Mouse (Mus musculus): ENCODE results near the gene Gm49369. TPM values are rescaled to one million over a fixed set of nuclear protein-coding genes. Genes with fewer than 3 reads are reported as not detected.

Gene Gm49369
- polyA plus RNA-seq, 1 experiment from 2014 or later, result 0.60 TPM

DNA sequence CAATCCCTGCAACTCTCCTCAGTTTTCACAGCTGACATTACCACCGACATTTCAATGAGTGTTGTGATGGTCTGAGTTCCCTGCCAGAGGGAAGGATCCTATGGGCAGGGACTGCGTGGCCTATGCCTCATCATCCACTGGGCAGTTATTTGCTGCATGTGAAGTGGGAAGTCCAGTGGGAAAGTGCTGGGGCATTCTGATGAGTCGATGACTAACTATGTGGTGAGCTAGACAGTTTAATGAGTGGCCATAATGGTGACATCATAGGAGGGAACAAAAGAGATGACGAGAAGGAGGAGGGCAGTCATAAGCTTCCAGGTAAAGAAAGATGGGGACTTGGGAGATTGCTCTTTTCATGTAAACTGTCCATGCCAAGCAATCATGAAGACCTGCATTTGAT is 19.4 kb downstream of the Gm49369 start:
- Histone ChIP-seq H3K4me1 (no peaks in the 10 kb centered on the region), H3K9me3 (no peaks in the 10 kb centered on the region), H3K4me2 (no peak overlapping the region), H3K9ac (no peak overlapping the region), H3K27ac (no peak overlapping the region), H3K27me3 (0 out of 2 replicates have a peak, but pooled peaks cover 11% of the 10 kb centered on the region), H3K4me3 (replicated peaks) (no peak overlapping the region), H3K36me3 (replicated peaks) (no peaks in the 10 kb centered on the region)
- 83% methylated on average over 4 of the region's 4 CpGs for WGBS
- ATAC-seq (ENCODE audit: low FRiP score), result no peak

GRCm38 (mm10) chr7:142360743-142361142 is 21.7 kb downstream of the Gm49369 start:
- no peaks in the 10 kb centered on the region for H3K9me3 ChIP-seq
- H3K4me1 ChIP-seq, result no peaks in the 10 kb centered on the region
- no peak overlapping the region for H3K4me3 ChIP-seq (replicated peaks)
- no peak overlapping the region for H3K27ac ChIP-seq
- ATAC-seq (ENCODE audit: low FRiP score), result no peak
- H3K4me2 ChIP-seq, result no peak overlapping the region
- no peak overlapping the region for H3K9ac ChIP-seq
- no peaks in the 10 kb centered on the region for H3K36me3 ChIP-seq (replicated peaks)
- H3K27me3 ChIP-seq, result 0 out of 2 replicates have a peak, but pooled peaks cover 12% of the 10 kb centered on the region

DNA sequence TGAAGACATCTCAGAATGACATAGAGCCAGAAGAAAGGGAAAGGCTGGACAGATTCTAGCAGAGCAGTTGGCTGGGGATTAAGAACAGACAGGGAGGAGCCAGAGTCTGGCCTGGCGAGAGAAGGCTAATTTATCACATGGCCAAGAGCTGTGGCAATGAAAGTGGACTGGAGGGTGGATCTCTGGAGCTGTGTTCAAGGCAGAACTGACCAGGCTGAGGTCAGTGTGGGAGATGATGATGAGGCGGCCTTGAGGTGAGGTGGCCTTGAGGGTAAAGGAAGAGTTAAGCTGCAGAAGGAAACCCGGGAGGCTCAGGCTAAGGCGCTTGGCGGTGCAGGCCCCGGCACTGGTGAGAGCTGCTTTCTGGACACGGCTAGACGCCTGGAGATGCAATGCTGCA is 23.3 kb downstream of the Gm49369 start:
- no peak for ATAC-seq (ENCODE audit: low FRiP score)
- no peaks in the 10 kb centered on the region for H3K4me1 ChIP-seq
- H3K27me3 ChIP-seq, result 0 out of 2 replicates have a peak, but pooled peaks cover 15% of the 10 kb centered on the region
- no peak overlapping the region for H3K9ac ChIP-seq
- no peak overlapping the region for H3K4me2 ChIP-seq
- WGBS, result 74% methylated on average over 8 of the region's 8 CpGs
- no peak overlapping the region for H3K4me3 ChIP-seq (replicated peaks)
- no peaks in the 10 kb centered on the region for H3K36me3 ChIP-seq (replicated peaks)
- H3K9me3 ChIP-seq, result no peaks in the 10 kb centered on the region
- no peak overlapping the region for H3K27ac ChIP-seq

DNA sequence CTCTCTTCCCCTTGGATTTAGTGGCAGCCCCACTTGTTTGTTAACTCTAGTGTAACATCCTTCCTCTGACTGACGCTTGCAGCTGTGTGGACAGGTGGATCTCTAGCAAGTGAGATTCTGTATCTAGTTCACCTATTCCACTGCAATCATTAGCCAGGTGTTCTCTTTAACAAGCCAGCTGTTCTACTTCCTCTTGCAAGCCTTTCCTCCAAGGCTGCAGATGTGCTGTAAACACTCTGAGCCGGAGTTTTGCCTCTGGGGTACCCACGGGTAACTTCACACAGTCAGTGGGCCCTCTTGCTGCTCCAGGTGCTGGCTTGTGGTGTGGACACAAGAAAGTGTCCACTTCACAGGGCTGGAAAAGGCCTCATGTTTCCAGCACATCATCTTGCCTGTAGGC is 24.9 kb downstream of the Gm49369 start:
- Histone ChIP-seq H3K9me3 (no peaks in the 10 kb centered on the region), H3K4me1 (no peaks in the 10 kb centered on the region), H3K36me3 (replicated peaks) (no peaks in the 10 kb centered on the region), H3K4me3 (replicated peaks) (no peak overlapping the region), H3K27me3 (0 out of 2 replicates have a peak, but pooled peaks cover 9% of the 10 kb centered on the region), H3K9ac (no peak overlapping the region), H3K27ac (no peak overlapping the region), H3K4me2 (no peak overlapping the region)
- WGBS, result 84% methylated on average over 3 of the region's 3 CpGs
- ATAC-seq (ENCODE audit: low FRiP score), result no peak

DNA sequence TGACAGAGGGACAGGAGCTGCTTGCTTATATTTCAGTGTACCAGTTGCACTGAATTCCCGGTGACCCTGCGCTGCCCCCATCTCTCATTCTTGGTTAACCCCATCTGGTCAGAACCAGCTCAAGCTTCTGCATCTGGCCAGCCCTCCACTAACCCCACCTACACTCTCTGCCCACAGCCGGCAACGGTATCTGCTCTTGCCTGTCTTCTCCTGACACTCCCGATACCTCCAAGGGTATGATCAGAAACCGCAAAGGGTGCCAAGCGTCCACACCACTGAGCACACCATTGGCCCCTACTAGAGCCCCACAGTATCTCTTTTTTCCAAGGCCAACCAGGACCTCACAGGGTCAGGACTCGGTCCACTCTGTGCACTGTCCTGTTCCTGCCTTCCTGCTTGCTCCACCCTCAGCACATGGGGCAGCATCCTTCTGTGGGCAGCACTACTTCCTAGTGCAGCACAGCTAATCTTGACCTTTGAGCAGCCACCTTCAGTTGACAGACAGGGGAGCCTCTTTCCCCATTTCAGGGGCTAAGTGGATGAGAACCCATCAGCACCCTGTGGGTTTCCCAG is 27.7 kb downstream of the Gm49369 start:
- Histone ChIP-seq H3K27ac (no peak overlapping the region), H3K4me1 (peaks cover 8% of the 10 kb centered on the region), H3K9me3 (no peaks in the 10 kb centered on the region), H3K4me2 (no peak overlapping the region), H3K36me3 (replicated peaks) (no peaks in the 10 kb centered on the region), H3K9ac (no peak overlapping the region), H3K27me3 (0 out of 2 replicates have a peak, but pooled peaks cover 7% of the 10 kb centered on the region), H3K4me3 (replicated peaks) (no peak overlapping the region)
- WGBS, result 81% methylated on average over 8 of the region's 8 CpGs
- ATAC-seq (ENCODE audit: low FRiP score), result no peak

DNA sequence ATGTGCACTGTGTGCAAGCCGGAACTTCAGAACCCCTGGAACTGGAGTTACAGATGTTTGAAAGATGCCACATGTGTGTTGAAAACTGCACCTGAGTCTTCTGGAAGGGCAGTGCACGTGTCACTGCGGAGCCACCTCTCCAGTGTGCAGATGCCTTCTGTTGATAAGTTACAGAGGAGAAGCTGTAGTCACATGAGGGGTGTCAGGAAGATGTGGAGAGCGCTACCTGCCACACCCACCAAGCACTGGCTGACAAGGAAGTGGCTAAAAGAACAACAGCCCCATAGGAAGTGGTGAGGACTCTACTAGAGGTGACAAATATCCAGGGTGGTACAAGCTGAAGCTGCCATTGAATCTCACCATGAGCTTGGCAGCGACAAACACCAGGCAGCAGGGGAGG is 28.6 kb downstream of the Gm49369 start:
- no peaks in the 10 kb centered on the region for H3K9me3 ChIP-seq
- H3K36me3 ChIP-seq (replicated peaks), result no peaks in the 10 kb centered on the region
- H3K27ac ChIP-seq, result no peak overlapping the region
- no peak overlapping the region for H3K4me2 ChIP-seq
- H3K4me1 ChIP-seq, result peaks cover 13% of the 10 kb centered on the region
- ATAC-seq (ENCODE audit: low FRiP score), result no peak
- H3K4me3 ChIP-seq (replicated peaks), result no peak overlapping the region
- WGBS, result 80% methylated on average over 5 of the region's 5 CpGs
- 0 out of 2 replicates have a peak, but pooled peaks cover 7% of the 10 kb centered on the region for H3K27me3 ChIP-seq
- H3K9ac ChIP-seq, result no peak overlapping the region

- Histone ChIP-seq H3K4me3 (replicated peaks) (no peak overlapping the region), H3K27ac (no peak overlapping the region), H3K4me1 (peaks cover 13% of the 10 kb centered on the region), H3K9ac (no peak overlapping the region), H3K9me3 (no peaks in the 10 kb centered on the region), H3K36me3 (replicated peaks) (no peaks in the 10 kb centered on the region), H3K4me2 (no peak overlapping the region), H3K27me3 (0 out of 2 replicates have a peak, but pooled peaks cover 7% of the 10 kb centered on the region)
- 67% methylated on average over 5 of the region's 5 CpGs for WGBS
- 0 out of 2 replicates have a peak, but pooled peaks have one; percentile 30 for ATAC-seq (ENCODE audit: low FRiP score)
These were observed 30.9 kb downstream of the Gm49369 start for GRCm38 (mm10) chr7:142351569-142351968.

GRCm38 (mm10) chr7:142349308-142349961 is 33.0 kb downstream of the Gm49369 start:
- 32% methylated on average over 9 of the region's 9 CpGs for WGBS
- H3K36me3 ChIP-seq (replicated peaks), result no peaks in the 10 kb centered on the region
- no peaks in the 10 kb centered on the region for H3K27me3 ChIP-seq
- no peak overlapping the region for H3K4me3 ChIP-seq (replicated peaks)
- H3K9ac ChIP-seq, result no peak overlapping the region
- peak; percentile 85 for ATAC-seq (ENCODE audit: low FRiP score)
- peaks cover 13% of the 10 kb centered on the region for H3K4me1 ChIP-seq
- H3K9me3 ChIP-seq, result no peaks in the 10 kb centered on the region
- H3K27ac ChIP-seq, result peak overlapping the region; percentile 53; the same call in 1 of the 2 replicates
- no peak overlapping the region for H3K4me2 ChIP-seq

GRCm38 (mm10) chr7:142347542-142347941 is 34.9 kb downstream of the Gm49369 start:
- WGBS, result 88% methylated on average over 4 of the region's 4 CpGs
- no peak overlapping the region for H3K4me2 ChIP-seq
- H3K9me3 ChIP-seq, result no peaks in the 10 kb centered on the region
- no peaks in the 10 kb centered on the region for H3K27me3 ChIP-seq
- no peak overlapping the region for H3K27ac ChIP-seq
- ATAC-seq (ENCODE audit: low FRiP score), result no peak
- no peaks in the 10 kb centered on the region for H3K36me3 ChIP-seq (replicated peaks)
- H3K4me3 ChIP-seq (replicated peaks), result no peak overlapping the region
- peaks cover 13% of the 10 kb centered on the region for H3K4me1 ChIP-seq
- H3K9ac ChIP-seq, result no peak overlapping the region

- WGBS, result 80% methylated on average over 3 of the region's 3 CpGs
- H3K27ac ChIP-seq, result no peak overlapping the region
- H3K27me3 ChIP-seq, result no peaks in the 10 kb centered on the region
- no peak for ATAC-seq (ENCODE audit: low FRiP score)
- H3K4me2 ChIP-seq, result no peak overlapping the region
- peaks cover 3% of the 10 kb centered on the region; the same call in 1 of the 2 replicates for H3K4me1 ChIP-seq
- H3K4me3 ChIP-seq (replicated peaks), result no peak overlapping the region
- no peak overlapping the region for H3K9ac ChIP-seq
- no peaks in the 10 kb centered on the region for H3K36me3 ChIP-seq (replicated peaks)
- H3K9me3 ChIP-seq, result no peaks in the 10 kb centered on the region
These were observed 40.2 kb downstream of the Gm49369 start for GRCm38 (mm10) chr7:142342247-142342640.

DNA sequence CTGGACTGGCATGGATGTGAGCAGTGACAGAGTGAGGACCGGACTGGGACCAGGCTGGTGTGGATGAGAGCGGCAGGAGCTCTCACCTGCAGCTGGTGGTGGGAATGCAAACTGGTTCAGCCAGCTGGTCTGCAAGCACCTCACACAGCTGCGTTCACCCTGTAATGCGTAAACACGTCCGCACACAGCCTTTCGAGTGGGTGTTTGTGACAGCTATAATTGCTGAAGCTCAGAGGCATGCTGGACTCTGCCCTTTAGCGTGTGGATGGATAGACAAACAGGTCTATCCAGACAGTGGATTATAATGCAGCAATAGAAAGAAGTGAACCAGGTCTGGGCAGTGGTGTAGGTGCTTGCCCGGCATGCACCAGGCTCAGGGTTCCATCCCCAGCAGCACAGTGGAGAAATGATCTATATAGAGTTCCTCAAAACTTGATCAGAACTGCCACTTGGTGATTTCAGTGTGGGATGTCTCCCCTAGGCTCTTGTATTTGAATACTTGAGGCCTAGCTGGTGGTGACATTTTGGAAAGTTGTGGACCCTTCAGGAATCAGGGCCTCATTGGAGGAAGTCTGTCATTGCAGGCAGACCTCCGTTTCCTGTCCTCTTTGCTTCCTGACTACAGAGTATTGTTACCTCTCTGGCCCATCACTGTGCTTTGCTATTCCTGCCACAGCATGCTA is 40.8 kb downstream of the Gm49369 start:
- H3K9me3 ChIP-seq, result no peaks in the 10 kb centered on the region
- H3K4me3 ChIP-seq (replicated peaks), result no peak overlapping the region
- no peak for ATAC-seq (ENCODE audit: low FRiP score)
- H3K36me3 ChIP-seq (replicated peaks), result no peaks in the 10 kb centered on the region
- peaks cover 3% of the 10 kb centered on the region; the same call in 1 of the 2 replicates for H3K4me1 ChIP-seq
- H3K4me2 ChIP-seq, result no peak overlapping the region
- 79% methylated on average over 10 of the region's 10 CpGs for WGBS
- H3K27me3 ChIP-seq, result no peaks in the 10 kb centered on the region
- no peak overlapping the region for H3K27ac ChIP-seq
- H3K9ac ChIP-seq, result no peak overlapping the region

GRCm38 (mm10) chr7:142340269-142340970 is 42.0 kb downstream of the Gm49369 start:
- no peaks in the 10 kb centered on the region for H3K9me3 ChIP-seq
- H3K9ac ChIP-seq, result no peak overlapping the region; the same call in 1 of the 2 replicates
- WGBS, result 56% methylated on average over 10 of the region's 10 CpGs
- H3K36me3 ChIP-seq (replicated peaks), result no peaks in the 10 kb centered on the region
- H3K4me1 ChIP-seq, result peaks cover 3% of the 10 kb centered on the region; the same call in 1 of the 2 replicates
- no peak overlapping the region for H3K27ac ChIP-seq
- ATAC-seq (ENCODE audit: low FRiP score), result no peak
- H3K27me3 ChIP-seq, result peaks cover 3% of the 10 kb centered on the region; the same call in 1 of the 2 replicates
- no peak overlapping the region for H3K4me2 ChIP-seq
- no peak overlapping the region for H3K4me3 ChIP-seq (replicated peaks)

Data from forebrain, embryonic 12.5 days (tissue).